Mouse (Mus musculus): ENCODE measurements around the gene Myo16.

Gene Myo16

DNA sequence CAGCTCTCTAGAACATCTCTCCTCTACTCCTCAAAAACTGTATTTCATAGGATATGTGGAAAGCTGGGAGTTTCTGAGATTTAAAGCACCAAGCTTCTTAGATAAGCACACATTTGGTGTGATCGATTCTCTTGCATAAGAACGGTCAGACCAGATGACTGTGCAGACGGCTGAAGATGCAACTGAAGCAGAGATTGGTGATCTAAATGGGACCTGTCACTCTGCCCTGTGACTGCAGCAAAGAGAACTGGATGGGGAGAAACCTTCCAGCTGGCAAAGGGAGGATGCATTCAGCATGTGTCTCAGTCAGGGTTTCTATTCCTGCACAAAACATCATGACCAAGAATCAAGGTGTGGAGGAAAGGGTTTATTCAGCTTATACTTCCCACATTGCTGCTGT lies 318.7 kb downstream of the Myo16 start:
- DNase-seq (ENCODE audit: low spot score in 2 of 2) = no peak

DNA sequence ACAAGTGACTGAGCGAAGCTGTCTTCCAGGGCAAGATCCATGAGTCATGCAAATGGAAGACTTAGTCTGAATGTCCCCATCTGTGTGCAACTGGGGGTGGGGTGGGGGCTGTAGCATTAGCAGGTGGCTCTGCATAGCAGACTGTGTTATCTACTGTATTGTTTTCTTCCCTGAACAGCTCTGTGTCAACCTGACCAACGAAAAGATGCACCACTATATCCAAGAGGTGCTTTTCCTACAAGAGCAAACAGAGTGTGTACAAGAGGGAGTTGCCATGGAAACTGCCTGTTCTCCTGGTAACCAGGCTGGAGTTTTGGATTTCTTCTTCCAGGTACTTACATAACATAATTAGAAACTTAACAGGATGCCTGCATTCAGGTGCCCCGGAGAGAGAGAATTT lies 320.7 kb downstream of the Myo16 start:
- DNase-seq (ENCODE audit: low spot score in 2 of 2) = no peak

DNA sequence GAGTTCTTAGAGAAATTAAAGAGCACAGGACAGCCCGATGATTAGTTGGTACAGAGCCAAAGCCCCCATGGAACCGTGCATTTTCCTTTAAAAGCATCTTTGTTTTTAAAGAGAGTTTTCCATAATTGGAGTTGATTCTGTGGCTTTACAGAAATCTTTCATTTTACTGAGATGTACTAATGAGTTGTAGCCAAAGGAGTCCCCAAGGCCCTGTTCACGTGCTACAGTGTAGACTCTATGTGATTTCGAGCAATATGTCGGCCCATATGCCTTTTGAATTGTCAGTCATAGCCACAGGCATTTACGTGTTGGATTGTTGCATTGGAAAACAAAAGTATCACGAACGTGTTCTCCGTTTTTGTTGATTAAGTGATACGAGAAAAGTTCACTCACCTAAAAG lies 325.3 kb downstream of the Myo16 start:
- no peak for DNase-seq (ENCODE audit: low spot score in 2 of 2)

DNA sequence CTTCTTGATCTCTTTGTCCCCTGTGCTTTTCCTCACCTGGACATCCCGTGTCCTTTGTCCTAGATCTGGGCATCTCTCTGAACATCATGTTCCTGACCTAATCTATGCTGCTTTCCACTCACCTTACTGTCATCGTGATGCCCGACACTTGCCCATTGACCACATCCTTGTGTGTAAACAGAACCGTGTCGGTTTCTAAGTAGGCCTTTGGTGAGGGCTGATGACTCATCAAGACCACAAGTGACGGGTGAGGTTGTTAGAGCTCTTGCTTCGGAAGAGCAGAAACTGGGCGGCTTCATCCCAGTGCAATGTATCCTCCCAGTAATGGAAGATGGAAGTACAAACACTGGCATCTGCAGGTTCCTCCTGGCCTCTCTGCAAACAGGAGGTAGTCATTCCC lies 327.1 kb downstream of the Myo16 start:
- DNase-seq (ENCODE audit: low spot score in 2 of 2) = no peak

DNA sequence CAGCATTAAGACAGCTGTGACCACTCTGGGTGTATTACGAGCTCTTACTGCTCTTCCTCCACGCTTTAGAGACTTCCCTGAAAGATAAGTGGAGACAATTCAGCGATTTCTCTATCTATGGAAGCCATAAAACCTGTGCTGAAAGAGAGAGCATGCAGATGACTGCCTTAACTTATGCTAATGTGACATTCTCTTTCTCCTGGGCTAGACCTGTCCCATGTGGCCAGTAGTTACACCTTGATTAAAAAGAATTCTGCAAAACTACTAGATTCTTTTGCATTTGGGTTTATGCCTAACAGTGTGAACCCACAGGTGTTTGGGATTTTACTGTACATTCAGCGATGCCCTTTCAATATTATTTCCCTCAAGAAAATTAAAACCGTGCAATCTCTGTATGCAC lies 328.4 kb downstream of the Myo16 start:
- no peak for DNase-seq (ENCODE audit: low spot score in 2 of 2)

DNA sequence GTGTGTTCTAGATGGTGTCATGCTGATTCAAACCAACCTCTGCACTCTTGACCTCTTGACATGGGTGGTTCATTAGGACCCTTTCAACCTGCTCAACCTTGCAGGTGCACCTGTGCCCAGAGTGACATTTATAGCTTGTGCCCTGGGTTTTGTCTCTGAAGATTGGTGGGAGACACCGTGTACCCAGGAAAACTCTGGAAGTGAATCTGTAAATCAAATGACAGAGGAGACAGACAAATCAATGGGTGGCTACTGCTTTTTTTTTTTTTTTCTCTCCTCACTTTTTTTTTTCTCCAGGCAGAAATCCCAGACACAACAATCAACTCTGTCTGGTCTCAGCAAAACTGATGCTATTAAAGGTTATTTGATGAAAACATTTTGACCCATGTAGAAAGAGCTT lies 329.2 kb downstream of the Myo16 start:
- DNase-seq (ENCODE audit: low spot score in 2 of 2) = no peak

DNA sequence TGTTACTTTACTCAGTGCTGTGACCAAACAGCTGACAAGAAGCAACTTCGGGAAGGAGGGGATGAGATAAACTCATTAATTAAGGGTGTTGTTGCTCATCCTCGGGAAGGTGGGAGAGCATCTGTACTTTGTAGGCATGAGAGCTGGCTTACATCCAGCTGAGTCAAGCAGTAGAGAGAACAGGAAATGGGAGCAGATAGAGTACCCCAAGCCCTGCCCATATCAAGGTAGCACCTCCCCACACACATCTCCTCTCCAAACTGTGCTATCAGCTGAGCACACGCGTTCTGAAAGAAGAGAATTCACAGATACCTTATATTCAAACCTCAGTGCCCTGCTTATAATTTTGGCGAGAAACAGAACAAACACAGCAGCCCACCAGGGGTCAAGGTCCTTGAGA lies 330.1 kb downstream of the Myo16 start:
- DNase-seq (ENCODE audit: low spot score in 2 of 2) = no peak

DNA sequence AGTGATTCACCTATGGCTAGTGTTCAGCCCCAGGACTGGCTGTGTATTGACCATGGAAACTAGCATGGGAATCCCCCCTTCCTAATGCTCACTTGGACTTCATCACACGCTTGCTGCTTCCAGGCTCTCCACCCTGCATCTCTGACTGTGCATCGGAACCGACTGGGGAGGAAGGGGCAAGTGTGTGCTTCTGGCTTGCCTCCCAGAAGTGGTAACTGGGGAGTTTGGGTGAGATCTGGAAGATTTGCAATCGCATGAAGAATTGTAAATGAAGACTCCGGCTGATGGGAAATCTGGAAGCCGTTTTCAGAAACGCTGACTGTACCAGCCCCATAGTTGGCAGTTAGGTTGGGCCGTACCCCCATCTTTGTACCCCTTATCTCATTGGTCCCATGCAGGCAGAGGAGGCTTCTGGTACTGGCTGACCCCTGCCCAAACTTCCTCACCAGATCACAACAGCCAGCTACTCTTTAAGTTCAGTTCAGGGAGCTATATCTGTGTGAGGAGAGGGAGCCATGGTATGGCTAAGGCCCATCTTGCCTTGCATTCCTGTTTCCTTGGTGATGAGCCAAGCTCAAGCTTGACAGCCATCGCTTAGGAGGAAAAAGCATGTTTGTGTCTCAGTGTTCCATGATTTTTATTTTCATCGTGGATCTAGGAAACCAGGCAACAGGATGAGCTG lies 336.2 kb downstream of the Myo16 start:
- no peak for DNase-seq (ENCODE audit: low spot score in 2 of 2)

DNA sequence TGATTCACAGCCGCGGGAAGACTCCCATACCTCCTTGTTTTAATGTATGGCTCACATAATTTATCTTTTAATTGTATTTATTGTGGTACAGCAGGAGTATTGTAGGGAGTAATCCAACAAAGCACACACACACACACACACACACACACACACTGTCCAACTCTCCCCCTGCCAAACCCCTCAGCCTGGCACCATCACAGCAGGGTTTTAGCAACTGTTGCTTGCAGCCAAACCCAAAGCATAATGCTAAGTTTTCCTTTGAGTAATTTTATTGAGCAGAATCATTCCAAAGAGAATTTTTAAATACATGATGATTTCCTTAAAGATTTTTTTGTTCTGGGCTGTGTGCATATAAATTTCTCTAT lies 336.7 kb downstream of the Myo16 start:
- no peak for DNase-seq (ENCODE audit: low spot score in 2 of 2)

DNA sequence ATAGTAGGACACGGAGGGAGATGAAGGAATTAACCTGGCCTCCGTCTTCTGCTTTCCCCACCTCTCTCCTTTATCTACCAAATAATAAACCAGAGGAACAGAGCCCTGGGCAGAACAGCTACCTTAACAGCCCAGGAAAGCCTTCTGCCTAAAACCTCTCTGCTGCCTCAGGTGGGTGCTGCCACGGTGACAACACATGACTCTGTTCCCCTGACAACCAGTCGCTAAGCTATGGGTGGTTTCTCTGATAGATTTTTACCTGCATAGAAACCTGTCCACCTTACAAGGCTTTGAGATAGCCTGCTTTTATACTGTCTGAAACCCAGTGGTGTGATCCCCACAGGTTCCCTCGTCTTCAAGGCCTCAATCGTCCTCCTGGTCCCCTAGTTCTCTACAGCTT lies 337.2 kb downstream of the Myo16 start:
- DNase-seq (ENCODE audit: low spot score in 2 of 2) = no peak

DNA sequence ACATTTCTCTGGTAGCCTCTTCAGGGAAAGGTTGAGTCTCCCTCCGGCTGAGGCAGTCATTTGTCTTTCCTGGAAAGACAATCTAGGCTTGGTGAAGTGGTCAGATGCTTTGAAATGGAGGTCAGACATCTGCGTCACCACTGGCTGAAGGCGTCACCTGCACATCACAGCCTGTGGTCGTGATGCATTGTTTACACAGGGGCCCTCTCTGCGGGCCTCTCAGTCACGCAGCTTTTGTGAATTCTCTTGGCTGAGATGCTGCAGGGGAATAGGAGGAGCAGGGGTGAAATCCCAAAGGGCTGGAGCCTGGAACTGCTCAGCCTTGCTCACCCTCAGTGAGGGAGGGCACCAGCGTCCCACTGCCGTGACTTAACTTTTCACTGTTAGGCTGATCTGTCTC lies 346.1 kb downstream of the Myo16 start:
- DNase-seq (ENCODE audit: low spot score in 2 of 2) = no peak

DNA sequence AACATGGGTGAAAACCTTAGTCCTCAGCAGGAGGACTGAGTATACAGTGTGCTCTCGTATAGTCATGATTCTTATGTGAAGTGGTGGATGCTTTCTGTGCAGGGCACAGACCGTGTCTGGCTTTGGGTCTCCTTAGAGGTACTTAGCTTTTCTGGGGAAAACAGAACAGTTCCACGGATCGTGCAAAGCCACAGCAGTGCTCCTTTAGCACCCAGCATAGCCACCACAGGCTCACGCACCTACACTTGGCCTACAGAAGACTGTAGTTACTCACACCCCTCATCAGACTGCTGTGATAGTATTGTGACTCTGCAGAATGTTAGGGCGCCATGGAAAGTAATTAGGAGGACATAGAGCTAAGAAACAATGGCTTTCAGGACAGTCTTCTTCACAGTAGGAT lies 346.8 kb downstream of the Myo16 start:
- no peak for DNase-seq (ENCODE audit: low spot score in 2 of 2)

DNA sequence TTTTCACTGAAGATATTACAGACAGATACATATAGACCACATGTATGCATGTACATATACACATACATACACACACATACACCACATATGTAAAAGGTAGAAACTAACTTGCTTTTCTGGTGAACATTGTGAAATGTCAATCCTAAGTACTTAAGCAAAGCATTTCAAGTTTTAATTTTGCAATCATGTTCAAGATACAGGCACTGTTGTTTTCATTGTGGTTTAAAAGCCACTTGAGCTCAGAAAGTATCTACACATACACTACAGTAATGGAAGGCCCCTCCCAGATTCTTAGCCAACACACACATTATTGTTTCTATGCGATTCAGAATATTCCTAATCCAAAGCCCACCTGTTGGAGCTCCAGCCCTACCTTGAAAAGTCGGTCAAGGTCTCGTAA lies 348.0 kb downstream of the Myo16 start:
- no peak for DNase-seq (ENCODE audit: low spot score in 2 of 2)

DNA sequence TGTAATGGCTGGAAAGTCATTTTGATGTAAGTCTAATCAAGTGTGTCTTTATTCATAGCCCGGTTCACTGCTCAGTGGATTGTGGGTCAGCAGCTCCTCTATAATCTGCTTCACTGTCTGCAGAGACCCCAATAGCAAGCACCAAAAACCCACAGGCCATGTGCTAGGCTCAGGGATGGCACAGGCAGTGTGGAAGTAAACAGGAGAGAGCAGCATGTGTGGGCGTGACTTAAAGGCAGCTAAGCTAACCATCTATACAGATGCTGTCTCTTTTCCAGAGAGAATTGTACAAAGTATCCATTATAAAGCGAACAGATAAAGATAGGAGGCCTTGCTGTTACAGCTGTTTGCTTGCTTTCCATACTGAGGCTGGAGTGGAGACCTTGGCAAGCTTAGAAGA lies 358.4 kb downstream of the Myo16 start:
- no peak for DNase-seq (ENCODE audit: low spot score in 2 of 2)

DNA sequence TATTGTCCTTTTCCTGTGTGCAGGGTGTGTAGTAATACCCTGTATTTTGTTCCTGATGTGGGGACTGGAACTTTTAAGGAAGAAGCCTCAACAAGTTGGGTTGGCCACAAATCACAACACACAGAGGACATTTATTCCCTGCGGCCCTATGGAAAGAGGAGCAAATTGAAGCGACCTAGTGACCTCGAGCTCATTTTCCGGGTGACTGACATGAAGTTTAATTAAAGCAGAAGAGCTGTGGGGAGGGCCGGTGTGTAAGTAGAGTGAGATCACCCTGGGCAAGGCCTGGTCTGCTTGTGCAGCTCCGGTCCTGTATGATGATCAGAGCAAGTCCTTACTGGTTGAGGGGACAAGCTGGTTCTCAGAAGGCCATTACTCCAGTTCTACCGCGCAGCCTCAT lies 363.7 kb downstream of the Myo16 start:
- no peak for DNase-seq (ENCODE audit: low spot score in 2 of 2)

DNA sequence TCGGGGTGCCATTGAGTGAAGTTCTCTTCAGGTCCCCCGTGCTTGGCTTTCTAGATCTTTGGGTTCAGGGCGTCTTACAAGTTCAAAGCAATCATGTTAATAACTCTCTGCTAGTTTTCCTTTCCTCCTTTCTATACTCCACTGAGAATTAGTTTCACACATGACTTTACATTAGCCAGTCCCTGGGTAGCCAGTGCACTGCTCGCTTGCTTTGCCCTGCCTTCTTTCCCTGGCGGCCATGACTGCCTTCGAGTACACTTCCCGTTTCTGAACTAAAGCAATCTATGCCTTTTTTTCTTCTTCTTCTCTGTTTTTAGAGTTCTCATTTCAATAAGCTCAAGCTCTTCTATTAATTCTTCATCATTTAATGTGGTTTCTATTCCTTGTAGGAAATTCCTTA lies 365.6 kb downstream of the Myo16 start:
- DNase-seq (ENCODE audit: low spot score in 2 of 2) = no peak

DNA sequence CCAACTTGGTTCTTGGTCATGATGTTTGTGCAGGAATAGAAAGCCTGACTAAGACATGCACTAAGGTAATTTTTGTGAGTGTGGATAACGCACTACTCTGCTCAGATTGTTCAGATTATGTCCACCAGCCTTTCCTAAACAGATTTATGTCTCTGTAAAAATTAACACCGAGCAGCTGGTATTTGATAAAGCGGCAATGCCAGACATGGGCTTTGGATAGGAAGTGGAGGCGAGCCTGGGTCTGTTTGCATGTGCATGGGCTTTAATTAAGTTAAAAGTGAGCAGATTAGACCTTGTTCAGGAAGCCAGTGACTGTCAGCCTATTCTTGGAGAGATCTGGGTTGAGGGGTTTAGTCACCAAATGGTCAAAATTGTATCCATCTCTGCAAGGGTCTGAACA lies 367.8 kb downstream of the Myo16 start:
- DNase-seq (ENCODE audit: low spot score in 2 of 2) = no peak

DNA sequence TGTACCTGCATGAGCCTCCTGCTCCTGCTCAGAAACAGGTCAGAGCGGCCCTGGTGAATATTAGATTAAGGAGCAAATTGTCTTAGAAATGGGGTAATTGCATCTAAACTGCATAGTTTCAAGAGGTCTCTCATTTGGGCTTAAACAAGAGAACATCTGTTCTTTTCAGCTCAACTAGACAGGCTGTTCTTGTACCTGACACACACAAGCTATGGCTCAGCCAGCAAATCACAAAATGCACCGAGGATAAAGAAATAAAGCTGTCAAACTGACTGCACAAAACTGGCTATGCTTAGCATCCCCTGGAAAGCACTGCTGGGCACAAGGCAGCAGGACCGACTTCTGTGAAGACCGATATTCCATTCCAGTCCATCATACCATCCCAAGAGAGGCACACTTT lies 372.0 kb downstream of the Myo16 start:
- no peak for DNase-seq (ENCODE audit: low spot score in 2 of 2)

DNA sequence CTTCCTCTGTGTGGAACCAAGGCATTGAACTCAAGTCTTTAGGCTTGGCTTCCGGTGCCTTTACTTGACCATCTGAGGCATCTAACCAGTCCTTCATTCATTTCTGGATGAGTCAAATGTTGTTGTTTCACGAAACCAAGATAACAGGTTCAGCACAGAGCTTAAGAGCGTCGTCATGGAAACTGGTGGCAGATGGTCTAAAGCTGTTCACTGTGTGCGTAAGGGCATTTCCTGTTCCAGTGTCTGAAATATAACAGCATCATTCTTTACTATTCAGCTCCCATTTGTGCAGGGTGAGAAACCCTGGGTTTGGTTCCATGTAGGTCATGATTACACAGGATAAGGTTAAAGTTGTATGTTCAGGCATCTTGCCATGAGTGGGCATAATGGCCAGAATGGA lies 372.9 kb downstream of the Myo16 start:
- no peak for DNase-seq (ENCODE audit: low spot score in 2 of 2)

DNA sequence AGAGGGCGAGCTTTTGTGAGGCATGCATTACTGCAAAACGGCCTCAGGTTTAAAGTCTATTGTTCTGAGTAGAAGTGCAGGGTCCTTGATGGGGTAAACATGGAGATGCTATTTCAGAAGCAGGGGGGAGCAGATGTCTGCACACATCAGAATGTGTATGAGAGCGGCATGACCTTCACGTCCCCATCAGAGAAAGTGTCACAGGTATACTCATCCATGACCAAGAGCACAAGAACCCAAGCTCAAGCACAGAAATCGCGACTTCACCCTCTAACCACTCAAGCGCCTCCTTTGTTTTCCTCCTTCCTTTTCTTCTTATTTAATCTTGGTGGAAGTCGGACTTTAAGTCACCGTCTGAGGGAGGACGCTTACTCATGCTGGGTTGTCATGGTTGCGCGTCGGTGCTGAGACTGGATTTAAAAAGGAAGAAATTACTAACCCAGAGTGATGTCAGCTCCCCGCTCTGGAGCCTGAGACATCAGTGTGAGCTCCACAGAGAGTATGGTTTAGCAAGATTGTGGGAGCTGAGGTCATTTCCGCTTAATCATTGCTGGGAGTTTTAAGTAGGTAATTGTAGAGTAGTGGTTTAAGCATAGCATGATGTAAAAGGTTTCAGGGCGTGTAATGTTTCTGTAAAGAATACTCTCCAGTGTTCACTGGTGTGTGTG lies 381.0 kb downstream of the Myo16 start:
- peak in 1 of 2 experiments; percentile 1 for DNase-seq (ENCODE audit: low spot score in 2 of 2)

DNA sequence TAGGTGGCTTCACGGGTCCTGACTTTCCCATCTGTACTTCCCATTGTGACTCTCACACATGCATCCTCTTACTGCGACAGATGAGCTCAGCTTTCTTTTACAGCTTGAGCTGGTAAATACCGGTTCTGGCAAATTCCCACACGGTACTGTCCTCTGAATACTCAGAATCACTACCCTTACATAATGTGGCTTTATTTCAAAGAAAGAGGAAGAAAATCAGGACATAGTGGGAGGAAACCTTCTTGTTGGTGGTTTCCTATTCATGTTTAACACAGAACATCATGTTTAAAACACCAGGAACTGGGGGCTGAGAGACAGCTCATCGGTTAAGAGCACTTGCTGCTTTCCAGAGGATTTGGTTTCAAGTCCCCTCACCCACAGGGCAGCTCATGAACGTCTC lies 384.6 kb downstream of the Myo16 start:
- no peak for DNase-seq (ENCODE audit: low spot score in 2 of 2)

DNA sequence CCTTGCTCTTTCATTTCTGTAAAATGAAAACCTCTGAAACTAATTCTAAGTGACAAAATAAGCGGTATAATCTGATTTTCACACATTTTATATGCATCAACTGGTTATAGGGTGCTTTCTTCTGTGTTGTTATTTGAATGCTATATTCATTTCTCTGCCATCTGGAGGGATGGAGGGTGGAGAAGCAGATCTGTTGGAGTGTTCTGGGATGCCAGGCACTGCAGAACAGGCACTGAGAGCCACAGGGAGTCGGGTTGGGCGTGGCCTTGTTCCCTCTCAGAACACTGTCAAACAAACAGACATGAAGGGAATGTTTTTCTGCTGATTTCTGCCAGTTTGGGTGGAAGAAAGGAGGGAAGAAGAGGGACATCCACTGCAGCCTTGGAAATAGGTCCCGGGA lies 386.0 kb downstream of the Myo16 start:
- no peak for DNase-seq (ENCODE audit: low spot score in 2 of 2)

DNA sequence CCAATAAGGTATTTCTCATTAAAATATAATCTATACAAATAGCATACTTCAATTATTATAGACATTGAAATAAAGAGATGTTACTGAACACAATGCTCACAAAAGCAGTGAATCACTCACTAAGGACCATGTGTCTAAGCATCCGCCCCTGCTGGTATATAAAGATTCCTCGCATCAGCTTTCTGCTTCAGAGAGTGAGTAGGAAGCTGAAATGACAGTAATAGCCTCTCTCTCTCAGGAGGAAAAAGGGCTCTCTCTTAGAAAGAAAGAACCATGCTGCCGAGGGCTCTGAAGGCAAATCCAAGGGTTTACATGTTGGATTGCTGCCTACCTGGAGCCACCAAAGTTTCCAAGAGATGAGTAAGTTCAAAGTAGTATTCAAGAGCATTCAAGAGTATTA lies 392.2 kb downstream of the Myo16 start:
- no peak for DNase-seq (ENCODE audit: low spot score in 2 of 2)

DNA sequence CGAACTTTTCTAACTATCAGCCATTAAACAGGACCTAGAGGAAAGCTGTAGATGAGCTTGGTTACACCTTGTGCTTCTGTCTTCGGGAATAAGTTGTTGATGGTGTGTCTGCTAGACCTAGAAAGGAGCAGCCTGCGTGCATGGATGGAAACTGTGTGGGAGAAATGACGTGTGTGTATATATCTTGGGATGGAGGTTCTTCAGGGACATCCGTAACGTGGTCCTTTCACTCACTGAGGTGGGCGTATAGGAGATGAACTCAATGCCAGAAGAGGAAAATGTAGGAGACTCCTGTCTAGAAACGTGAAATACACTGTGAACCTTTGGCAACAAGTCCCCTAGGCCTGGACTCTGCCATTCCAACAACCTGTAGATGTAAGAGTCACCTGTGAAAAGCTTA lies 392.8 kb downstream of the Myo16 start:
- no peak for DNase-seq (ENCODE audit: low spot score in 2 of 2)
